Mouse (Mus musculus) forebrain, embryonic 13.5 days (tissue): ENCODE data around the gene Commd7. TPM values are rescaled to one million over a fixed set of nuclear protein-coding genes. Genes with fewer than 3 reads are reported as not detected.

Source experiments
- ATAC-seq: fragments of 200-750 bp; cut with Nextera tagmentation; 2 replicates; pipeline ENCODE4 v1.8.0; 2017
- H3K27ac ChIP-seq: fragments of 300-500 bp; sonication (generic); 2 replicates; pipeline ENCODE4 v1.5.1; 2015; ENCODE audit warnings: inconsistent platforms, mild to moderate bottlenecking, moderate library complexity
- H3K27me3 ChIP-seq: fragments of 300-500 bp; sonication (generic); 2 replicates; pipeline ENCODE4 v1.6.1; 2015; ENCODE audit warnings: mild to moderate bottlenecking, inconsistent platforms
- H3K36me3 ChIP-seq: fragments of 300-500 bp; sonication (generic); 2 replicates; pipeline ENCODE4 v1.6.1; 2015; ENCODE audit warnings: mild to moderate bottlenecking, inconsistent platforms; ENCODE audit not compliant: poor library complexity, severe bottlenecking
- H3K4me1 ChIP-seq: fragments of 300-500 bp; sonication (generic); 2 replicates; pipeline ENCODE4 v1.6.1; 2015; ENCODE audit warnings: inconsistent platforms
- H3K4me2 ChIP-seq: fragments of 300-500 bp; sonication (generic); 2 replicates; pipeline ENCODE4 v1.6.1; 2015; ENCODE audit warnings: inconsistent platforms, mild to moderate bottlenecking, moderate library complexity
- H3K4me3 ChIP-seq: fragments of 300-500 bp; sonication (generic); 2 replicates; pipeline ENCODE4 v1.5.1; 2015; ENCODE audit warnings: mild to moderate bottlenecking, inconsistent platforms
- H3K9ac ChIP-seq: fragments of 300-500 bp; sonication (generic); 2 replicates; pipeline ENCODE4 v1.6.1; 2015; ENCODE audit warnings: mild to moderate bottlenecking, inconsistent platforms
- H3K9me3 ChIP-seq: fragments of 300-500 bp; sonication (generic); replicated peaks from 2 replicates; pipeline ENCODE4 v1.6.1; 2016; ENCODE audit warnings: inconsistent platforms
- WGBS: fragments of 180-500 bp; shearing (Covaris S2); methylation state at CpG from one replicate; pipeline ENCODE4 v1.1.7; 2015; 5-methylcytosine and 5-hydroxymethylcytosine counted together
- polyA plus RNA-seq: library from polyadenylated mRNA; unstranded; fragments of >200 nt; fragmentation: Nextera tagmentation; extraction: Ambion mirVana; gene quantifications from 2 replicates; pipeline ENCODE4 v1.2.1, GENCODE M21; 2015

Gene Commd7
- polyA plus RNA-seq, 1 experiment from 2014 or later = 80.2 TPM

GRCm38 (mm10) chr2:153618439-153618838 lies 14.1 kb downstream of the Commd7 start:
- H3K27me3 ChIP-seq = no peaks in the 10 kb centered on the region
- H3K27ac ChIP-seq = no peak overlapping the region
- no peaks in the 10 kb centered on the region for H3K9me3 ChIP-seq
- no peak overlapping the region for H3K4me2 ChIP-seq
- ATAC-seq = no peak
- H3K9ac ChIP-seq = no peak overlapping the region
- no peaks in the 10 kb centered on the region for H3K4me1 ChIP-seq
- no peak overlapping the region for H3K4me3 ChIP-seq
- peaks cover 66% of the 10 kb centered on the region for H3K36me3 ChIP-seq
- 89% methylated on average over 6 of the region's 6 CpGs for WGBS

DNA sequence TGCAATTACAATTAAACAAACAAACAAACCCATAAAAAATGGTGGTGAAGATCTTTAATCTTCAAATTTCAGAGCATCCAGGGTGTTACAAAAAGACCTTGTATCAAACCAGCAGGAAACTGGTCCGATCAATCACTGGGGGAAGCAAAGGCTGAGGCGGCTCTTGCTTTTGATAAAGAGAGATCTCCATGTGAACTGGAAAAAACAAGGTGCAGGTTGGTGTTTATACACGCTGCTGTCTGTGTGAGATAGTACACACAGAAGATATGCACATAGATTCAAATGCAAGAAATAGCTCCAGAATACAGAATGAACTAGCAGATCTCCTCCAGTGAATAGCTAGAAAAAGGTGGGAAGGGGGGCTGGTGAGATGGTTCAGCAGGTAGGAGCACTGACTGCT lies 15.7 kb downstream of the Commd7 start:
- Histone ChIP-seq H3K4me3 (no peak overlapping the region), H3K4me2 (no peak overlapping the region), H3K36me3 (peaks cover 52% of the 10 kb centered on the region), H3K9ac (no peak overlapping the region), H3K27me3 (no peaks in the 10 kb centered on the region), H3K4me1 (peaks cover 8% of the 10 kb centered on the region), H3K9me3 (no peaks in the 10 kb centered on the region), H3K27ac (no peak overlapping the region)
- ATAC-seq = no peak
- 96% methylated on average over 3 of the region's 3 CpGs for WGBS

- peaks cover 11% of the 10 kb centered on the region; the same call in 1 of the 2 replicates for H3K36me3 ChIP-seq
- 0 out of 2 replicates have a peak overlapping the region, but pooled peaks have one; percentile 23 for H3K9ac ChIP-seq
- 21% methylated on average over 3 of the region's 3 CpGs for WGBS
- H3K27ac ChIP-seq = peak overlapping the region; percentile 58
- ATAC-seq = no peak
- no peak overlapping the region for H3K4me2 ChIP-seq
- no peak overlapping the region for H3K4me3 ChIP-seq
- H3K9me3 ChIP-seq = no peaks in the 10 kb centered on the region
- H3K27me3 ChIP-seq = no peaks in the 10 kb centered on the region
- peaks cover 42% of the 10 kb centered on the region for H3K4me1 ChIP-seq
Observed at GRCm38 (mm10) chr2:153612594-153613281, 19.8 kb downstream of the Commd7 start.

- 97% methylated on average over 1 of the region's 1 CpGs for WGBS
- H3K4me2 ChIP-seq = no peak overlapping the region
- no peak for ATAC-seq
- H3K9ac ChIP-seq = no peak overlapping the region
- peaks cover 42% of the 10 kb centered on the region for H3K4me1 ChIP-seq
- H3K4me3 ChIP-seq = no peak overlapping the region
- H3K36me3 ChIP-seq = 0 out of 2 replicates have a peak, but pooled peaks cover 7% of the 10 kb centered on the region
- H3K27me3 ChIP-seq = no peaks in the 10 kb centered on the region
- no peak overlapping the region for H3K27ac ChIP-seq
- H3K9me3 ChIP-seq = no peaks in the 10 kb centered on the region
Observed at GRCm38 (mm10) chr2:153611743-153612142, 20.8 kb downstream of the Commd7 start.

- no peak overlapping the region for H3K4me3 ChIP-seq
- ATAC-seq = no peak
- no peaks in the 10 kb centered on the region for H3K27me3 ChIP-seq
- WGBS = 68% methylated on average over 7 of the region's 7 CpGs
- peaks cover 42% of the 10 kb centered on the region for H3K4me1 ChIP-seq
- H3K27ac ChIP-seq = peak overlapping the region; percentile 85
- no peaks in the 10 kb centered on the region for H3K9me3 ChIP-seq
- H3K4me2 ChIP-seq = no peak overlapping the region
- H3K9ac ChIP-seq = peak overlapping the region; percentile 54; the same call in 1 of the 2 replicates
- H3K36me3 ChIP-seq = 0 out of 2 replicates have a peak, but pooled peaks cover 7% of the 10 kb centered on the region
Observed at GRCm38 (mm10) chr2:153611241-153611630, 21.3 kb downstream of the Commd7 start.

DNA sequence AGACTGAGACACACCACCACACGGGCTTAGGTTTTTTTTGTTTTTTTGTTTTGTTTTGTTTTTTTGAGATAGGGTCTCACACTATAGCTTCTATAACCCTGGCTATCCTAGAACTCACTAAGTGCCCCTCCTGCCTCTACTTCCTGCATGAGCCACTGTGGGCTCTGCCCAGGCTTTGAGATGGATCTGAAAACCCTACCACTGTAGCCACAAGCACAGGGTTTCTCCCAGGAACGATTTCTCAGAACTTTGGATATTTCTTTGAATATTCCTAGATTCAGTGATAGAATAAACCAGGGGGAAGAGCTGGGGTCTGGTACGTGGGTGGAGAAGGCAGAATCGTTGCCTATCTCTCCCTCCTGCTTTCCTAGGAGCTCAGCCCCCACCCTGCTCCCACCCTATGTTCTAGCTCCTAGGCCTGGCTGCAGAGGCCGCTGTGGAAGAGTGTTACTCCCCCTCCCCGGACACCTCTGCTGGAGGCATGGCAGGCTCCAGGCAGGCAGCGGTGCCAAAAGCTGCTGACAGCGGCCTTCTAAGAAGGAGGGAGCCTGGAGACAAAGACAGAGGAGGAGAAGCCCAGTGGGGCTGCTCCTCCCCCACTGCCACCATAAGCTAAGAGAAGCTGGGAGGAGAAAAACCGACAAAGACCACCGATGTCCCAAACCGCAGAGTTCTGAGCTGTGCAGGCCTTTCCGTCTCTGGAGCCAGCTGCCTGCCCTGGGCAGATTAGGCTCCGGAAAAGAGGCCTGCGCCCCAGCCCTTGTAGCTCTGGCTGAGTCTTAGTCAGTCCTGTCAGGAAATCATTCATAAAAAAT lies 21.9 kb downstream of the Commd7 start:
- H3K9ac ChIP-seq = peak overlapping the region; percentile 54; the same call in 1 of the 2 replicates
- H3K27ac ChIP-seq = peak overlapping the region; percentile 85
- 0 out of 2 replicates have a peak, but pooled peaks cover 7% of the 10 kb centered on the region for H3K36me3 ChIP-seq
- H3K4me2 ChIP-seq = no peak overlapping the region
- peaks cover 42% of the 10 kb centered on the region for H3K4me1 ChIP-seq
- no peaks in the 10 kb centered on the region for H3K9me3 ChIP-seq
- no peaks in the 10 kb centered on the region for H3K27me3 ChIP-seq
- no peak overlapping the region for H3K4me3 ChIP-seq
- ATAC-seq = peak; percentile 67
- 13% methylated on average over 13 of the region's 14 CpGs for WGBS

GRCm38 (mm10) chr2:153609548-153609947 lies 23.0 kb downstream of the Commd7 start:
- no peak overlapping the region for H3K9ac ChIP-seq
- peaks cover 42% of the 10 kb centered on the region for H3K4me1 ChIP-seq
- H3K27me3 ChIP-seq = no peaks in the 10 kb centered on the region
- H3K4me2 ChIP-seq = no peak overlapping the region
- peak; percentile 69 for ATAC-seq
- no peaks in the 10 kb centered on the region for H3K36me3 ChIP-seq
- no peaks in the 10 kb centered on the region for H3K9me3 ChIP-seq
- 2% methylated on average over 9 of the region's 9 CpGs for WGBS
- peak overlapping the region; percentile 51; the same call in 1 of the 2 replicates for H3K27ac ChIP-seq
- no peak overlapping the region for H3K4me3 ChIP-seq

GRCm38 (mm10) chr2:153609058-153609457 lies 23.5 kb downstream of the Commd7 start:
- WGBS = 68% methylated on average over 8 of the region's 8 CpGs
- no peaks in the 10 kb centered on the region for H3K36me3 ChIP-seq
- H3K27ac ChIP-seq = peak overlapping the region; percentile 51; the same call in 1 of the 2 replicates
- peaks cover 42% of the 10 kb centered on the region for H3K4me1 ChIP-seq
- no peak for ATAC-seq
- no peak overlapping the region for H3K4me2 ChIP-seq
- no peaks in the 10 kb centered on the region for H3K9me3 ChIP-seq
- no peaks in the 10 kb centered on the region for H3K27me3 ChIP-seq
- no peak overlapping the region for H3K9ac ChIP-seq
- H3K4me3 ChIP-seq = no peak overlapping the region

DNA sequence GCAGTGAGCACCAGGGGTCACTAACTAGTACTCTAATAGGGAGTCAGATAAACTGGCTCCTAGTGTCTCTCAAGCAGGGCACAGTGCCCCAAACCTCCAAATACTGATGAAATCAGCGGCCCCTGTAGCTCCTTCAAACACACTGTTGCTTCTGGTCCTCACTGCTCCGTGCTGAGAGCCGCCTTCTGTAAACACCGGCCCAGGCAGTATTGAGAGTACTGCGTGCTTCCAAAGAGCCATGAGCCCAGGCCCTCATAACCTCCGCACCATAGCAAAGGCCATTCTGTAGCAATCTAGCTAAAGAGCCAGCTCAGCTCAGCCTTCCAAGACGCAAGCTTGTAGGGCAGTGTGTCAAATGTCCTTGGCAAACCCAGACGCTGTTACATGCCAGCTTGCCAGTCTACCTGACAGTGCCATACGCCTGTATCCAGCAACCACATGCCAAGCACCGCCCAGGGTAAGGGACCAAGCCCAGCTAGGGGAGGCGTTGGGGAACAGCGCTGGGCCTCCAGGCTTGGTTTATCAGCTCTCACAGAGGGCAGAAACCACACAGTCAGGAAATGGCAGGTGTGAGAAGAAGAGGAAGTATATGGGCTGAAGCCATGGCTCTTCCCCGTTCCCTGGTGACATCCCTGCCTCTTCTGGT lies 24.6 kb downstream of the Commd7 start:
- no peak overlapping the region for H3K4me3 ChIP-seq
- H3K4me1 ChIP-seq = peaks cover 42% of the 10 kb centered on the region
- H3K9ac ChIP-seq = no peak overlapping the region
- H3K9me3 ChIP-seq = no peaks in the 10 kb centered on the region
- H3K27ac ChIP-seq = no peak overlapping the region; the same call in 1 of the 2 replicates
- no peak overlapping the region for H3K4me2 ChIP-seq
- ATAC-seq = no peak
- 83% methylated on average over 13 of the region's 13 CpGs for WGBS
- no peaks in the 10 kb centered on the region for H3K27me3 ChIP-seq
- no peaks in the 10 kb centered on the region for H3K36me3 ChIP-seq

DNA sequence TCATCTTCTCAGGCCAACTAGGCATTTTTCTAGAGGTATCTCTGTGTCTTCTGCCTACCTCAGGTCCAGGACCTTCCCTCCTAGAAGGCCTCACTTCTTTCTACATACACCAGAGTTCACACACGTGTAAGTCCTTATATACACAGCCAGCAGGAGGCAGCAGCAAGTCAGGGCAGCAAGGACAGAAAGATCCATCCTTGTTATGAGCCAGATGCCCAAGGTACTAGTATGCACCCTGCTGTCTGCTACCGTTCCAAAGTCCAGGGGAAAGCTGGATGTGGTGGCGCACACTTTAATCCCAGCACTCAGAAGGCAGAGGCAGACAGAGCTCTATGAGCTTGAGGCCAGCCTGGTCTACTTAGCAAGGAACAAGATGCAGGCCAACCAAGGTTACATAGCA lies 26.2 kb downstream of the Commd7 start:
- Histone ChIP-seq H3K9ac (no peak overlapping the region), H3K4me1 (peaks cover 36% of the 10 kb centered on the region), H3K4me2 (no peak overlapping the region), H3K27ac (no peak overlapping the region), H3K4me3 (no peak overlapping the region), H3K36me3 (no peaks in the 10 kb centered on the region), H3K27me3 (no peaks in the 10 kb centered on the region), H3K9me3 (no peaks in the 10 kb centered on the region)
- no peak for ATAC-seq
- 80% methylated on average over 3 of the region's 3 CpGs for WGBS

- H3K9me3 ChIP-seq = no peaks in the 10 kb centered on the region
- 33% methylated on average over 4 of the region's 4 CpGs for WGBS
Observed at GRCm38 (mm10) chr2:153603724-153604123, 28.9 kb downstream of the Commd7 start.

More at GRCm38 (mm10) chr2:153603724-153604123, 28.9 kb downstream of the Commd7 start:
- Histone ChIP-seq H3K4me1 (peaks cover 25% of the 10 kb centered on the region), H3K36me3 (no peaks in the 10 kb centered on the region), H3K4me2 (no peak overlapping the region), H3K9ac (no peak overlapping the region), H3K27ac (no peak overlapping the region), H3K27me3 (no peaks in the 10 kb centered on the region), H3K4me3 (no peak overlapping the region)
- no peak for ATAC-seq
